Mouse (Mus musculus): Measurements from ENCODE around the gene Gm11009.
"Not testable (repeated sequence)": the region's sequence is repeated elsewhere in the genome, so short reads cannot be mapped to it uniquely, and the experiment has no call there.

The Gm11009 gene

DNA sequence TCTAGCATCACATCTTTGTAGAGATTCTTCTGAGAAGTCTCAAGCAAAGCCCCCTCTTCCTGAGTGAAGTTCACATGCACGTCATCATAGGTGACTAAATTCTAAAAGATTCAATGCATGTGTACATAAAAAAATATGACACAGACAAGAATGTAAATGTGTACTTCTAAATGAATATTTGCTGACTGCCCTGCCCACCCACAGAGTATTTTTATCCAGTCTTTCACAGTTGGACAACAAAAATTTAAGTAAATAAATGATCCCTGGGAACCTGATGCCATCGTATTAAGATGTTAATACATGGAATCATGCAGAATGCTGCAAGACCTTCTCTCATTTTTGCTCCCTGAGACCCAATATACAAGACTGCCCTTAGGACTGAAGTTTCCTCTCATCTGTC is at the start of gene Gm11009:
TSS of gene Gm11009 (minus strand) at position 101 of the 400 bp plus-strand sequence.
- not testable (repeated sequence) for DNase-seq (ENCODE audit: low read depth, low spot score)

Measured in skeletal muscle tissue, adult 2 months (tissue).